In genomic region chr1:35957425-35958372, GRCm38 (mm10) we compare ENCODE assay signal across 26 mouse cellular contexts.
DNase-seq lines count a peak whose midpoint lies in the region; ATAC-seq and TF ChIP-seq lines count a peak whose summit lies in the region.
"Had no signal": no experiment of that assay in that cellular context is flagged by ENCODE, and none has a peak within 500 bp of the region (broad histone marks: within the 10 kb centered on the region; RNA-seq: fewer than 3 reads in every experiment).

No protein-coding gene starts in this region.

- no peak for DNase-seq in hindbrain, embryonic 11.5 days (ENCODE audit: low spot score)
- no peak for DNase-seq in hindbrain, postnatal 0 days (ENCODE audit: low spot score)
- DNase-seq in forebrain, embryonic 10.5 days (ENCODE audit: extremely low spot score, low spot score): no peak
- peak; percentile 61 for DNase-seq in midbrain, embryonic 14.5 days
- DNase-seq in heart, adult 18-20 months: no peak
- DNase-seq in liver, embryonic 11.5 days (ENCODE audit: low spot score): no peak
- DNase-seq: adrenal gland, postnatal 25 days; cerebellum, adult 9-11 months; heart, postnatal 10 days; kidney, postnatal 4 days; lung, embryonic 14.5 days; retina, postnatal 1 day; right cerebral cortex, postnatal 4 days; thymus, postnatal 14 days had no signal

- no peaks in the 10 kb centered on the region for H3K27me3 ChIP-seq in hindbrain, embryonic 11.5 days (ENCODE audit: control insufficient read depth, insufficient read depth, low read length)
- H3K27me3 ChIP-seq in hindbrain, postnatal 0 days (ENCODE audit: insufficient read depth, low read length): no peaks in the 10 kb centered on the region
- H3K27me3 ChIP-seq in forebrain, embryonic 10.5 days (ENCODE audit: poor library complexity, severe bottlenecking): no peaks in the 10 kb centered on the region
- no peaks in the 10 kb centered on the region for H3K27me3 ChIP-seq in forebrain, embryonic 16.5 days (replicated peaks; ENCODE audit: control insufficient read depth, insufficient read depth, low read length)
- H3K27me3 ChIP-seq in midbrain, embryonic 14.5 days (ENCODE audit: control insufficient read depth, insufficient read depth, low read length): no peaks in the 10 kb centered on the region
- no peaks in the 10 kb centered on the region for H3K27me3 ChIP-seq in liver, embryonic 11.5 days (replicated peaks; ENCODE audit: control insufficient read depth, insufficient read depth, low read length)
- H3K27me3 ChIP-seq: embryonic facial prominence, embryonic 15.5 days; heart, embryonic 12.5 days; kidney, embryonic 15.5 days; limb, embryonic 12.5 days; liver, embryonic 12.5 days; neural tube, embryonic 13.5 days had no signal

- no peaks in the 10 kb centered on the region for H3K36me3 ChIP-seq in hindbrain, embryonic 11.5 days (ENCODE audit: control insufficient read depth, insufficient read depth, low read length)
- H3K36me3 ChIP-seq in hindbrain, postnatal 0 days (ENCODE audit: insufficient read depth, low read length): no peaks in the 10 kb centered on the region
- H3K36me3 ChIP-seq in forebrain, embryonic 10.5 days (replicated peaks): no peaks in the 10 kb centered on the region
- H3K36me3 ChIP-seq in forebrain, embryonic 16.5 days (ENCODE audit: control insufficient read depth, insufficient read depth): no peaks in the 10 kb centered on the region
- no peaks in the 10 kb centered on the region for H3K36me3 ChIP-seq in midbrain, embryonic 14.5 days (ENCODE audit: control insufficient read depth, insufficient read depth, low read length)
- no peaks in the 10 kb centered on the region for H3K36me3 ChIP-seq in liver, embryonic 11.5 days (ENCODE audit: control insufficient read depth, insufficient read depth, low read length)
- H3K36me3 ChIP-seq: embryonic facial prominence, embryonic 15.5 days; heart, embryonic 12.5 days; hindbrain, embryonic 10.5 days; kidney, embryonic 15.5 days; limb, embryonic 12.5 days; liver, embryonic 12.5 days; neural tube, embryonic 13.5 days had no signal

- H3K4me3 ChIP-seq in hindbrain, embryonic 11.5 days (ENCODE audit: low read depth, low read length): no peak overlapping the region
- H3K4me3 ChIP-seq in hindbrain, postnatal 0 days (ENCODE audit: low read length): no peak overlapping the region
- H3K4me3 ChIP-seq in forebrain, embryonic 10.5 days: no peak overlapping the region
- H3K4me3 ChIP-seq in forebrain, embryonic 16.5 days (replicated peaks; ENCODE audit: low read length): no peak overlapping the region
- no peak overlapping the region for H3K4me3 ChIP-seq in midbrain, embryonic 14.5 days (replicated peaks; ENCODE audit: low read depth, low read length)
- no peak overlapping the region for H3K4me3 ChIP-seq in liver, embryonic 11.5 days (ENCODE audit: low read depth, low read length)
- H3K4me3 ChIP-seq: embryonic facial prominence, embryonic 15.5 days; heart, embryonic 12.5 days; hindbrain, embryonic 10.5 days; kidney, embryonic 15.5 days; limb, embryonic 12.5 days; liver, embryonic 12.5 days; megakaryocyte, embryonic 14.5 days; myocyte; neural tube, embryonic 13.5 days had no signal

- H3K9ac ChIP-seq in hindbrain, embryonic 11.5 days (ENCODE audit: low read depth, low read length): no peak overlapping the region
- H3K9ac ChIP-seq in hindbrain, postnatal 0 days (replicated peaks; ENCODE audit: low read length): no peak overlapping the region
- no peak overlapping the region for H3K9ac ChIP-seq in forebrain, embryonic 16.5 days (replicated peaks; ENCODE audit: low read depth, low read length)
- H3K9ac ChIP-seq in midbrain, embryonic 14.5 days (replicated peaks; ENCODE audit: low read length): no peak overlapping the region
- no peak overlapping the region for H3K9ac ChIP-seq in liver, embryonic 11.5 days (ENCODE audit: low read depth, low read length)
- H3K9ac ChIP-seq: embryonic facial prominence, embryonic 15.5 days; heart, embryonic 12.5 days; kidney, embryonic 15.5 days; limb, embryonic 12.5 days; liver, embryonic 12.5 days; lung, embryonic 14.5 days; neural tube, embryonic 13.5 days had no signal

- H3K4me2 ChIP-seq in hindbrain, embryonic 11.5 days (replicated peaks; ENCODE audit: low read depth, low read length): no peak overlapping the region
- no peak overlapping the region for H3K4me2 ChIP-seq in hindbrain, postnatal 0 days (ENCODE audit: low read depth, low read length)
- H3K4me2 ChIP-seq in forebrain, embryonic 16.5 days (ENCODE audit: low read length): no peak overlapping the region
- no peak overlapping the region for H3K4me2 ChIP-seq in midbrain, embryonic 14.5 days (ENCODE audit: low read length)
- no peak overlapping the region for H3K4me2 ChIP-seq in liver, embryonic 11.5 days
- H3K4me2 ChIP-seq: embryonic facial prominence, embryonic 15.5 days; heart, embryonic 12.5 days; kidney, embryonic 15.5 days; limb, embryonic 12.5 days; liver, embryonic 12.5 days; lung, embryonic 14.5 days; neural tube, embryonic 13.5 days had no signal

- no peaks in the 10 kb centered on the region for H3K4me1 ChIP-seq in hindbrain, embryonic 11.5 days (replicated peaks; ENCODE audit: control insufficient read depth, insufficient read depth, low read length)
- no peaks in the 10 kb centered on the region for H3K4me1 ChIP-seq in hindbrain, postnatal 0 days (ENCODE audit: insufficient read depth, low read length)
- peaks cover 13% of the 10 kb centered on the region for H3K4me1 ChIP-seq in forebrain, embryonic 10.5 days
- H3K4me1 ChIP-seq in forebrain, embryonic 16.5 days (replicated peaks; ENCODE audit: control insufficient read depth, insufficient read depth, low read length): peaks cover 13% of the 10 kb centered on the region
- peaks cover 11% of the 10 kb centered on the region for H3K4me1 ChIP-seq in midbrain, embryonic 14.5 days (ENCODE audit: control insufficient read depth, insufficient read depth, low read length)
- no peaks in the 10 kb centered on the region for H3K4me1 ChIP-seq in liver, embryonic 11.5 days (replicated peaks; ENCODE audit: control insufficient read depth, insufficient read depth, low read length)
- H3K4me1 ChIP-seq: limb, embryonic 12.5 days; liver, embryonic 12.5 days had no signal

- WGBS in hindbrain, embryonic 11.5 days: 69% methylated on average over 8 of the region's 8 CpGs
- WGBS in hindbrain, postnatal 0 days: 58% methylated on average over 8 of the region's 8 CpGs
- WGBS in forebrain, embryonic 10.5 days: 84% methylated on average over 8 of the region's 8 CpGs
- WGBS in forebrain, embryonic 16.5 days: 29% methylated on average over 8 of the region's 8 CpGs
- 34% methylated on average over 8 of the region's 8 CpGs for WGBS in midbrain, embryonic 14.5 days
- 72% methylated on average over 8 of the region's 8 CpGs for WGBS in liver, embryonic 11.5 days

- H3K27ac ChIP-seq in hindbrain, embryonic 11.5 days (ENCODE audit: low read depth, low read length): no peak overlapping the region
- H3K27ac ChIP-seq in hindbrain, postnatal 0 days: no peak overlapping the region
- peak overlapping the region; percentile 30; the same call in 1 of the 2 replicates for H3K27ac ChIP-seq in forebrain, embryonic 10.5 days
- 0 out of 2 replicates have a peak overlapping the region, but pooled peaks have one; percentile 10 for H3K27ac ChIP-seq in forebrain, embryonic 16.5 days (ENCODE audit: low read length)
- H3K27ac ChIP-seq in midbrain, embryonic 14.5 days (replicated peaks; ENCODE audit: low read depth, low read length): peak overlapping the region; percentile 33; the same call in 1 of the 2 replicates
- no peak overlapping the region for H3K27ac ChIP-seq in liver, embryonic 11.5 days (ENCODE audit: low read depth, low read length)
- H3K27ac ChIP-seq: embryonic facial prominence, embryonic 15.5 days; hindbrain, embryonic 10.5 days; kidney, embryonic 15.5 days; limb, embryonic 12.5 days; liver, embryonic 12.5 days; neural tube, embryonic 13.5 days had no signal

- no peak for TF ChIP-seq CTCF in hindbrain, postnatal 0 days (IDR thresholded peaks at IDR 0.05; ENCODE audit: low read depth)

- no peaks in the 10 kb centered on the region for H3K9me3 ChIP-seq in hindbrain, embryonic 11.5 days (ENCODE audit: control insufficient read depth, low read length)
- no peaks in the 10 kb centered on the region for H3K9me3 ChIP-seq in hindbrain, postnatal 0 days (ENCODE audit: low read length)
- no peaks in the 10 kb centered on the region for H3K9me3 ChIP-seq in forebrain, embryonic 10.5 days
- no peaks in the 10 kb centered on the region for H3K9me3 ChIP-seq in forebrain, embryonic 16.5 days (ENCODE audit: control insufficient read depth, low read length)
- H3K9me3 ChIP-seq in midbrain, embryonic 14.5 days (ENCODE audit: control insufficient read depth, low read length): no peaks in the 10 kb centered on the region
- no peaks in the 10 kb centered on the region for H3K9me3 ChIP-seq in liver, embryonic 11.5 days (ENCODE audit: control insufficient read depth, low read length)
- H3K9me3 ChIP-seq: embryonic facial prominence, embryonic 15.5 days; hindbrain, embryonic 10.5 days; kidney, embryonic 15.5 days; limb, embryonic 12.5 days; liver, embryonic 12.5 days; neural tube, embryonic 13.5 days had no signal

- ATAC-seq in hindbrain, embryonic 11.5 days (ENCODE audit: low FRiP score): peak; percentile 40; the same call in 1 of the 2 replicates
- no peak for ATAC-seq in hindbrain, postnatal 0 days
- ATAC-seq in forebrain, embryonic 16.5 days: peak; percentile 72
- ATAC-seq in midbrain, embryonic 14.5 days (ENCODE audit: low FRiP score, low TSS enrichment): peak; percentile 76; the same call in 1 of the 2 replicates
- ATAC-seq in erythroid progenitor cell, adult 5-6 weeks (replicated peaks; ENCODE audit: low FRiP score, poor library complexity, severe bottlenecking): no peak
- ATAC-seq in liver, embryonic 11.5 days (replicated peaks; ENCODE audit: low FRiP score): no peak
- ATAC-seq: intestine, embryonic 16.5 days; liver, embryonic 12.5 days had no signal

Comparison
In these comparisons a context has a peak if more than half of its experiments do, and no peak if none do; other contexts are left out.
1. ATAC-seq: peak in hindbrain, embryonic 11.5 days (single experiment), forebrain, embryonic 16.5 days (single experiment) and midbrain, embryonic 14.5 days (single experiment); none in hindbrain, postnatal 0 days (single experiment), erythroid progenitor cell, adult 5-6 weeks (single experiment) and liver, embryonic 11.5 days (single experiment).
2. H3K27ac ChIP-seq: peak in forebrain, embryonic 10.5 days (single experiment), forebrain, embryonic 16.5 days (single experiment) and midbrain, embryonic 14.5 days (single experiment); none in hindbrain, embryonic 11.5 days (single experiment), hindbrain, postnatal 0 days (single experiment) and liver, embryonic 11.5 days (single experiment).